Mouse (Mus musculus): Measurements from ENCODE around the gene Gcnt4.

Gene Gcnt4

GRCm38 (mm10) chr13:96947722-96948121 is 23.2 kb downstream of the Gcnt4 start:
- no peak for DNase-seq (ENCODE audit: low spot score in 2 of 2)

DNA sequence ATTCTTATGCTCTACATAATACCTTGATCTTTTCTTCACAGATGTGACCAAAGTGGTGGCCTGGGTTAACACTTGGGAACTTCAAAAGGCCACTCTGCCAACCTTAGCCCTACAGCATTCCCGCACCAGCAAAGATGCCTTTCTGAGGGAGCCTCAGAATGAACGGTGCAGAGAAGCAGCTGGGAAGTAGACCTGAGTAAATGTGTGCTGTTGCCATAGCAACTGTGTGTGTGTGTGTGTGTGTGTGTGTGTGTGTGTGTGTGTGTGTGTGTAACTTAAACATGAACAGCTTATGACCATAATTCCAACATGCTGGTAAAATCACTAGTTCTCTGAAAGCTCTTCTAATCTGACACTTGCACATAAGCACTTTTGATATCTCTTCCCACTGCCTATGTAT is 27.4 kb downstream of the Gcnt4 start:
- DNase-seq (ENCODE audit: low spot score in 2 of 2) = no peak

- DNase-seq (ENCODE audit: low spot score in 2 of 2) = no peak
These were observed 32.0 kb downstream of the Gcnt4 start for GRCm38 (mm10) chr13:96956466-96956865.

- DNase-seq (ENCODE audit: low spot score in 2 of 2) = no peak
These were observed 35.5 kb downstream of the Gcnt4 start for GRCm38 (mm10) chr13:96960019-96960418.

DNA sequence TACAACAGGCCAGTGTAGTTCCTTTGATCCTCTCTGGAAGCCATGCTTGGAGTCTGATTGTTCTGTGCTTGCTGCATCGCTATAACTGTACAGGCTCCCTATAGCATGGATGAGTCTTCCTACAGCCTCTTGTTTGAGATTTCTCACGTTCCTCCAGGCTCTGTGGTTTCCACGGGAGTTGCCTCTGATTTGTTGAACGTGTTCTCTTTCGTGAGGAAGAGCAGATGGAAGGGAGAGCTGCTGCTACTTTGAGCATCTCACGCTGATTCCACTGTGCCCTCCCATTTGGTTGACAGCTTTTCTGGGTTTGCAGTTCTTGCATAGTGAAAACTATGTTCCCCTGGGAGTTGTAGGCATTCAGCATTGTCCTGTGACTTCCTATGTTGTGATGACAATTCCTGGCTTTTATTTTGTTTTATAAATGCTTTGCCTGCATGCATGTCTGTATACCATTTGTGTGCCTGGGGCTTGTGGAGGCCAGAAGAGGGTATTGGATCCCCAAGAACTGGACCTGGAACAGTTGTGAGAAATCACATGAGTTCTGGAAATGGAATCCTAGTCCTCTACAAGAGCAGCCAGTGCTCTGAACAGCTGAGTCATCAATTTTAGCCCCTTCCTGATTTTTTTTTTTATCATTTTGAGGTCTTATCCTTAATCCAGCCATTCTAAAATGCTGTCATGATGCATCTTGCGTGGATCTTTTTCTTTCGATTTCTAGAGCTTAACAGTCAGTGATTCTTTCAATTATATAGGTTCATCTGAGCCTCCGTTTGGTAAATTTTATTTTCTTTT is 37.1 kb downstream of the Gcnt4 start:
- DNase-seq (ENCODE audit: low spot score in 2 of 2) = no peak

GRCm38 (mm10) chr13:96962801-96963200 is 38.3 kb downstream of the Gcnt4 start:
- no peak for DNase-seq (ENCODE audit: low spot score in 2 of 2)

DNA sequence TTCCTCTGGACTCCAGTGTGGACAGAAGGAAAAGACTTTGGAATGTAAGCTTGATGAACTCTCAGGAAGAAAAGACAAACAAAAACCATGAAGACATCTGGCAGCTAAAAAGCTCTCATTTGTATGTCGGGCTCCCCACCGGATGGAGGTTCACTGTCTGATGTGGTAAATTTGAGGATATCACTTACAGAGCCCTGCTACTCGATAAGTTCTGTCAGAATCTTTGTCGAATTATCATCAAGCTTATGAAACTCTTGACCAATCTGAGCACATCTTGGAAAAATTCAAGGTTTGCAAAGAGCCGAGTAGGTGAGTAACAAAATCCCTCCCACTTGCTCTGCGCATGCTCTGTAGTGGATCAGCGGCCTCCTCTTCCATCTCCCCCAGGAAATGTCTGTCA is 40.5 kb downstream of the Gcnt4 start:
- DNase-seq (ENCODE audit: low spot score in 2 of 2) = no peak

DNA sequence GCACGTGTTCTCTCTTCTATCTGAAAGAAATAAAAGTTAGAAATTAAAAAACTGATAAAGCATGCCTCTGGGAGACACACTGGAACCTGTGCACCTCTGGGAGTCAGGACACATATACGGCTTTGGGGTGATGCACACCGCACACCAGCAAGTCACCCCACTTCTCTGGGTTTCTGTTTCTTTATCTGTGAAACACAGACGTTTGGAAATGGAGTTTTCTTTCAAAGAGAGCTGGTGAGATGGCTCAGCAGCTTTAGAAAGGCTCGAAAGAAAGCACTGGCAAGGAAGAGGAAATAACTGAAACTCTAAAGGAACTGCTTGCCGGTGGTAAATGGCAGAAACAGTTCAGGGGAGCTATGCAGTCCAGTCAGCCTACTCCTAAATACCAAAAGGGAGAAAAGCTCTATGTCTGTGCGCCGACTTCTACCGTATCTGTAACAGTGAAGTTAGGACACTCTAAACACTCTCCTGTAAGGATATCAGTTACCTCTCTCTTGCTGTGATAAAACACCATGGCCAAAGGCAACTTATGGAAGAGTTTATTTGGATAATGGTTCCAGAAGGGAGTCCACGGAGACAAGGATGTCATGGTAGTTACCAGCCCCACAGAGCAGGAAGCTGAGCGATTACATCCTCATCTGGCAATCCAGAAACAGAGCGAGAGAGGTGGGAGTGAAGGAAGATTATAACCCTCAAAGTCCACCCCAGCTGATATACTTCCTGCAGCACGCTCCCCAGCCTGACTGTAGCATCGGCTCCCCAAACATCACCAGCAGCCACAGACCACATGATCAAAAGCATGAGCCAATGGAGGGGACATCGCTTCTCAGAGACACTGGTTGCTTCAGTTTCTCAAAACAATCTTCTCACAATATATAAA is 42.0 kb downstream of the Gcnt4 start:
- no peak for DNase-seq (ENCODE audit: low spot score in 2 of 2)

GRCm38 (mm10) chr13:96967091-96967490 is 42.6 kb downstream of the Gcnt4 start:
- DNase-seq (ENCODE audit: low spot score in 2 of 2) = no peak

DNA sequence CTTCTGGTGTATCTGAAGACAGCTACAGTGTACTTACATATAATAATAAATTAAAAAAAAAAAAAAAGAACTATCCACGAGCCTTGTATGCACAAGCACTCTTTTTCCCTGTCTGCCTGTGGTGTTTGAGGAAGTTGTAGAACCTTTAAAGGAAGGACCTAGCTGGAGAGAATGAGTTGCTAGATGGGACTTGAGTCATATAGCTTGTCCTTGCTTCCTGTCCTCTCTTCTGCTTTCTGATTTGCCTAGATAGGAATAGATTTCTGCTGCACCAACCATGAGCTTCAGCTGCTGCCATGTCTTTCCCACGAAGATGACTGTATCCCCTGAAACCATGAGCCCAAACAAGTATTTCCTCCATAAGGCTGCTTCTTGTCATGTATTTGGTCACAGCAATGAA is 43.3 kb downstream of the Gcnt4 start:
- no peak for DNase-seq (ENCODE audit: low spot score in 2 of 2)

DNA sequence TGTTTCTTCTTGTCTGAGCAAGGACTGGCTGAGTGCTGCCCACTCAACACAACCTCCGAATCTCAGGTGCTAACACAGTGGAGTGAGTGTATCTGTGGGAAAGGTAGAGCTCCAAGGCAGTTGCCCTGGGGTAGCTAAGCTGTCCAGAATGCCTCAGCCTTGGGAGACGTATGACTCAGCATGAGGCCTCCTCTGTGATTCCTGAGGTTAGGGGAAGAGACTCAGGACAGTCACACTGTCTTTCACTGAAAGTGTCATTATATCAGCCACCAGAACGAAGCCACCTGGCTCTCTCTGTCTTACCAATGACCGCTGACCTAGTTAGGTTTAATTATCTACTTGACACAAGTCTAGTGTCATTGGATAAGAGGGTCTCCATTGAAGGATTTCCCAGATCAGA is 46.6 kb downstream of the Gcnt4 start:
- DNase-seq (ENCODE audit: low spot score in 2 of 2) = no peak

GRCm38 (mm10) chr13:96971861-96972282 is 47.4 kb downstream of the Gcnt4 start:
- DNase-seq (ENCODE audit: low spot score in 2 of 2) = no peak

- no peak for DNase-seq (ENCODE audit: low spot score in 2 of 2)
These were observed 48.8 kb downstream of the Gcnt4 start for GRCm38 (mm10) chr13:96973318-96973717.

- no peak for DNase-seq (ENCODE audit: low spot score in 2 of 2)
These were observed 52.6 kb downstream of the Gcnt4 start for GRCm38 (mm10) chr13:96976986-96977595.

DNA sequence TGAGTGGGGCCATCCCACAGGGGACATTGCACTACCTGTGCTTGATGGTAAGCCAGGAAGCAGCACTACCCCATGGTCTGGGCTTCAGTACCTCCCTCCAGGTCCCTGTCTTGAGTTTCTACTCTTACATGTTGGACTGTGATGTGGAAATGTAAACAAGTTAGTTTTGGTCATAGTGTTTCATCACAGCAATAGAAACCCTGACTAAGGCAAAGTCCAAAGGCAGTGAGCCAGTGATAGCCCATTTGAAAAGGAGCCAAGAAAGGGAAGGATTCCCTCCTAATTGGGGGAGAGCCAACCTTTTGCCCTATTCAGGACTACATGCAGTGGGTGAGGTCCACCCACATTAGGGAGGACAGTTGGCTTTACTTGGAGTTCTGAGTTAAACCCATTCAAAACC is 56.1 kb downstream of the Gcnt4 start:
- no peak for DNase-seq (ENCODE audit: low spot score in 2 of 2)

- DNase-seq (ENCODE audit: low spot score in 2 of 2) = no peak
These were observed 59.0 kb downstream of the Gcnt4 start for GRCm38 (mm10) chr13:96983251-96984126.

- no peak for DNase-seq (ENCODE audit: low spot score in 2 of 2)
These were observed 60.2 kb downstream of the Gcnt4 start for GRCm38 (mm10) chr13:96984688-96985087.

GRCm38 (mm10) chr13:96985599-96986275 is 61.2 kb downstream of the Gcnt4 start:
- no peak for DNase-seq (ENCODE audit: low spot score in 2 of 2)

DNA sequence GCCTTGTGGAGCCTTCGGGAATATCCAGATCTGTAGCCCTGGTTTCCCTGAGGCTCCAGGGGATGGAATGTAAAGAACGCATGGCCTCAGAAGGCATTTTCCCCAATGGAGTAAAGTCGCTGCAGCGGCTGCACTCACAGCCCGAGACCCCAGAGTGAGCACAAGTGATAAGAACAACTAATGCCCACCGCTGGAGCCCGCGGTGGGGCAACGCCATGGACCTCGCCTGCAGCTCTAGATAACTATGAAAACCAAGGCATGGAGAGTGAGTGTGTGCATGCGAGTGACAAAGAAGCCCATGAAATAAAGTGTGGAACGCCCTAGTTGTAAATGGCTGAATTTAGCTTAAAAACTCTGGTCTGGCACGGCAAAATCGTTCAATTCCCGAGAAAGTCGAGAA is 64.6 kb downstream of the Gcnt4 start:
- no peak for DNase-seq (ENCODE audit: low spot score in 2 of 2)

DNA sequence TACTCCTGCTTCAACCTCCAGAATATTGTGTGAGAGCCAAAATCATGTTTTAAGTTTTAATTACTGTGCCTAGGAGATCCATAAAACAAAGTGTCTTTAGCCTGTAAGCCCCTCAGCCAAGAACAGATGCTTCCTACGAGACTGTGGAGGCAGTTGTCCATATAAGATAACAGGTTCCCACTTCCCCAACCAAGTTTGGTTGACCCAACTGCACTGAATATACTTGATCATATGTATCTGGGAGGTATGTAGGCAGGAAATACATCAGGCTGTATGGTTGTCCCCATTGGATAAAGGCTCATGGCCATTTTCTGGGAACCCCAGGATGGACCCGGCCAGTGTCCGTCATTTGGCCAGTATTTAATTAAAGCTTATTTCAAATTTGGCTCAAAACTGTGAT is 65.6 kb downstream of the Gcnt4 start:
- DNase-seq (ENCODE audit: low spot score in 2 of 2) = no peak

Data from spleen, postnatal 14 days (tissue).